ENCODE assay signal across 12 mouse cellular contexts in the genomic region with DNA sequence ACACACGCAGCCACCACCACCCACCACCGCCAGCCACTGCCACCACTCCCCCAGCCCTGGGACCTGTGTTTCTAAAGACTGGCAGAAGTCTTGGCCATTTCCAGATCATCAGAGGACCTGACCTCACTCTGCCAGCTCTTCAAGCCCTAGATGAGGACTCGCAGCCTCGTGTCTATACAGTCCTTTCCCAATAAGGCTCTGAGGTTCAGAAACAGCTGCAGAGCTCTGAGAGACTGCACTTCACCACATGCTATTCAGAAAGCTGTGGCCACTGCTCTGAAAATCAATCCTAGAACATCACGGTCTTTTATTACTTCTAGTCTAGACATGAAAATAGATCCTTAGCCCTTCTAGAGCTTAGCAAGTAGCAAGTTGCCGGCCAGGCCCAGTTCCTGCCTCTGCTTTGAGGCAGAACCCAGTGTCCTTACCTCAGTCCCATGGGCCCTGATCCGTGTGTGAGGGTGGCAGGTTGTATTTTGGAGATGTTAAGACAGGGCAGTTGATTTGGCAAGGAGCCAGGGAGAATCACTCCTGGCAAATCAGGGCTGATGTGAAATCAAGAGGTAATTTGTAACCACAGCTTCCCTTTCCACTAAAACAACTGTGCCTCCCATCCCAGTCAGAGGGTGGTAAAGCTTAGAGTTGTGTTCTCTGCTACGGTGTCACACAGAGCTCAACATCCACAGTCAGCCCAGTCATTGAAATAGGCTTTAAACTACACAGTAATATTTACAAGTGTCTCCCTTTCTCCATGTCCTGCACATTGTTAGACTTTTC. TPM values are rescaled to one million over a fixed set of nuclear protein-coding genes. Genes with fewer than 3 reads are reported as not detected.
DNase-seq lines count a peak whose midpoint lies in the region; ATAC-seq and TF ChIP-seq lines count a peak whose summit lies in the region.
"Had no signal": no experiment of that assay in that cellular context is flagged by ENCODE, and none has a peak within 500 bp of the region (broad histone marks: within the 10 kb centered on the region; RNA-seq: fewer than 3 reads in every experiment).

No protein-coding gene starts in this region.

- no peaks in the 10 kb centered on the region for H3K9me3 ChIP-seq in embryonic facial prominence, embryonic 12.5 days
- H3K9me3 ChIP-seq in embryonic facial prominence, embryonic 10.5 days: no peaks in the 10 kb centered on the region
- no peaks in the 10 kb centered on the region for H3K9me3 ChIP-seq in liver, postnatal 0 days (ENCODE audit: low read length)
- H3K9me3 ChIP-seq in liver, embryonic 12.5 days (replicated peaks): no peaks in the 10 kb centered on the region
- no peaks in the 10 kb centered on the region for H3K9me3 ChIP-seq in midbrain, postnatal 0 days (ENCODE audit: low read length)
- H3K9me3 ChIP-seq: liver, embryonic 13.5 days had no signal

- H3K9ac ChIP-seq in embryonic facial prominence, embryonic 12.5 days: no peak overlapping the region
- no peak overlapping the region for H3K9ac ChIP-seq in liver, postnatal 0 days (replicated peaks)
- no peak overlapping the region for H3K9ac ChIP-seq in liver, embryonic 12.5 days
- 0 out of 2 replicates have a peak overlapping the region, but pooled peaks have one; percentile 2 for H3K9ac ChIP-seq in midbrain, postnatal 0 days (replicated peaks; ENCODE audit: low read length, poor library complexity, severe bottlenecking)
- H3K9ac ChIP-seq: liver, embryonic 13.5 days had no signal

- CTCF ChIA-PET in Patski (lab: Charles Lee): no interaction called here

- no peak for ATAC-seq in embryonic facial prominence, embryonic 12.5 days (ENCODE audit: insufficient number of reproducible peaks, insufficient read depth, low FRiP score, low TSS enrichment)
- peak; percentile 28; the same call in 1 of the 2 replicates for ATAC-seq in liver, postnatal 0 days
- no peak for ATAC-seq in liver, embryonic 12.5 days
- ATAC-seq in Patski: peak; percentile 5
- no peak for ATAC-seq in midbrain, postnatal 0 days (ENCODE audit: low FRiP score)

- peak overlapping the region; percentile 61 for H3K27ac ChIP-seq in embryonic facial prominence, embryonic 12.5 days
- no peak overlapping the region for H3K27ac ChIP-seq in embryonic facial prominence, embryonic 10.5 days (replicated peaks)
- no peak overlapping the region for H3K27ac ChIP-seq in liver, postnatal 0 days (ENCODE audit: low read depth)
- no peak overlapping the region for H3K27ac ChIP-seq in liver, embryonic 12.5 days
- 0 out of 2 replicates have a peak overlapping the region, but pooled peaks have one; percentile 12 for H3K27ac ChIP-seq in midbrain, postnatal 0 days (ENCODE audit: low read depth, low read length)
- H3K27ac ChIP-seq: liver, embryonic 13.5 days had no signal

- no peak for TF ChIP-seq CTCF in liver, postnatal 0 days (IDR thresholded peaks at IDR 0.05; ENCODE audit: low read depth)
- TF ChIP-seq CTCF in Patski (IDR thresholded peaks at IDR 0.05): no peak
- no peak for TF ChIP-seq CTCF in midbrain, postnatal 0 days (IDR thresholded peaks at IDR 0.05)

- TF ChIP-seq EP300 in liver, postnatal 0 days (IDR thresholded peaks at IDR 0.05; ENCODE audit: low read depth): no peak

- no peak for DNase-seq in embryonic facial prominence, embryonic 10.5 days (ENCODE audit: low spot score)
- no peak for DNase-seq in liver, postnatal 0 days
- no peak for DNase-seq in Patski (ENCODE audit: low read depth, low spot score)
- DNase-seq in midbrain, postnatal 0 days (ENCODE audit: low spot score): no peak
- no peak for DNase-seq in cerebellum, adult 8-10 months
- no peak for DNase-seq in testis, postnatal 10 days (ENCODE audit: low spot score)
- DNase-seq: cerebellum, adult 9-10 months; kidney, adult 9 months; liver, embryonic 13.5 days; right cerebral cortex, postnatal 14 days had no signal

- peaks cover 19% of the 10 kb centered on the region for H3K4me1 ChIP-seq in embryonic facial prominence, embryonic 12.5 days
- peaks cover 13% of the 10 kb centered on the region for H3K4me1 ChIP-seq in embryonic facial prominence, embryonic 10.5 days
- no peaks in the 10 kb centered on the region for H3K4me1 ChIP-seq in liver, postnatal 0 days (ENCODE audit: insufficient read depth)
- 0 out of 2 replicates have a peak, but pooled peaks cover 7% of the 10 kb centered on the region for H3K4me1 ChIP-seq in liver, embryonic 12.5 days
- peaks cover 11% of the 10 kb centered on the region; the same call in 1 of the 2 replicates for H3K4me1 ChIP-seq in midbrain, postnatal 0 days (ENCODE audit: insufficient read depth, low read length)

- H3K36me3 ChIP-seq in embryonic facial prominence, embryonic 12.5 days: peaks cover 24% of the 10 kb centered on the region
- peaks cover 81% of the 10 kb centered on the region for H3K36me3 ChIP-seq in embryonic facial prominence, embryonic 10.5 days (replicated peaks)
- H3K36me3 ChIP-seq in liver, postnatal 0 days (replicated peaks; ENCODE audit: insufficient read depth, low read length): peaks cover 26% of the 10 kb centered on the region
- peaks cover 74% of the 10 kb centered on the region for H3K36me3 ChIP-seq in liver, embryonic 12.5 days
- H3K36me3 ChIP-seq in midbrain, postnatal 0 days (ENCODE audit: insufficient read depth, low read length): peaks cover 13% of the 10 kb centered on the region

- 80% methylated on average over 8 of the region's 8 CpGs for WGBS in embryonic facial prominence, embryonic 12.5 days
- 87% methylated on average over 8 of the region's 8 CpGs for WGBS in embryonic facial prominence, embryonic 10.5 days
- 77% methylated on average over 8 of the region's 8 CpGs for whole genome bisulfite sequencing in liver, postnatal 0 days (ENCODE audit: insufficient replicate concordance)
- WGBS in liver, embryonic 12.5 days (ENCODE audit: insufficient replicate concordance): 82% methylated on average over 8 of the region's 8 CpGs
- WGBS in midbrain, postnatal 0 days: 82% methylated on average over 8 of the region's 8 CpGs

- POLR2A ChIA-PET in Patski (lab: Charles Lee): no interaction called here

- H3K27me3 ChIP-seq in embryonic facial prominence, embryonic 12.5 days: no peaks in the 10 kb centered on the region
- H3K27me3 ChIP-seq in embryonic facial prominence, embryonic 10.5 days (replicated peaks; ENCODE audit: low read depth, poor library complexity, severe bottlenecking): no peaks in the 10 kb centered on the region
- H3K27me3 ChIP-seq in liver, postnatal 0 days (ENCODE audit: insufficient read depth, low read length): no peaks in the 10 kb centered on the region
- H3K27me3 ChIP-seq in liver, embryonic 12.5 days (replicated peaks): no peaks in the 10 kb centered on the region
- no peaks in the 10 kb centered on the region for H3K27me3 ChIP-seq in Patski
- no peaks in the 10 kb centered on the region for H3K27me3 ChIP-seq in midbrain, postnatal 0 days (ENCODE audit: insufficient read depth, low read length)
- H3K27me3 ChIP-seq: liver, embryonic 13.5 days had no signal

- in situ Hi-C loops in Patski (cut with MboI; ENCODE audit: low pct_unique_long_range_greater_than_20kb): no loop called here

- H3K4me2 ChIP-seq in embryonic facial prominence, embryonic 12.5 days (replicated peaks): no peak overlapping the region
- H3K4me2 ChIP-seq in liver, postnatal 0 days (ENCODE audit: low read depth, low read length): no peak overlapping the region
- H3K4me2 ChIP-seq in liver, embryonic 12.5 days: no peak overlapping the region
- no peak overlapping the region for H3K4me2 ChIP-seq in midbrain, postnatal 0 days (ENCODE audit: low read depth, low read length, poor library complexity, severe bottlenecking)
- H3K4me2 ChIP-seq: liver, embryonic 13.5 days had no signal

- H3K4me3 ChIP-seq in embryonic facial prominence, embryonic 12.5 days: no peak overlapping the region
- H3K4me3 ChIP-seq in embryonic facial prominence, embryonic 10.5 days: no peak overlapping the region
- H3K4me3 ChIP-seq in liver, postnatal 0 days (ENCODE audit: low read depth, low read length): no peak overlapping the region
- no peak overlapping the region for H3K4me3 ChIP-seq in liver, embryonic 12.5 days
- H3K4me3 ChIP-seq in midbrain, postnatal 0 days (ENCODE audit: low read depth, low read length): no peak overlapping the region
- H3K4me3 ChIP-seq: liver, embryonic 13.5 days had no signal

RNA-seq across cellular contexts. Expression of a gene that starts 50.5 kb away (rescaled TPM):
- polyA plus RNA-seq in embryonic facial prominence, embryonic 12.5 days (2016; fragmentation: Nextera tagmentation; extraction: Ambion mirVana): 109 and 110 TPM in 2 replicates
- polyA plus RNA-seq in embryonic facial prominence, embryonic 10.5 days (2016; fragmentation: Nextera tagmentation; extraction: Ambion mirVana): 117 and 120 TPM in 2 replicates
- polyA plus RNA-seq in liver, postnatal 0 days (2015; fragmentation: Nextera tagmentation; extraction: Ambion mirVana): 28.0 and 30.5 TPM in 2 replicates
- polyA plus RNA-seq in liver, embryonic 12.5 days (2016; fragmentation: Nextera tagmentation; extraction: Ambion mirVana): 45.9 and 48.6 TPM in 2 replicates
- polyA plus RNA-seq in Patski (2021): 54.7 TPM
- 79.5 and 101 TPM in 2 replicates for total RNA-seq in midbrain, postnatal 0 days (2014; rRNA removed)
- 121 and 129 TPM in 2 replicates for polyA plus RNA-seq in midbrain, postnatal 0 days (2015; fragmentation: Nextera tagmentation; extraction: Ambion mirVana)

Comparison
In these comparisons a context has a peak if more than half of its experiments do, and no peak if none do; other contexts are left out.
1. ATAC-seq: peak in liver, postnatal 0 days (single experiment) and Patski (single experiment); none in embryonic facial prominence, embryonic 12.5 days (single experiment), liver, embryonic 12.5 days (single experiment) and midbrain, postnatal 0 days (single experiment).
2. H3K27ac ChIP-seq: peak in embryonic facial prominence, embryonic 12.5 days (single experiment) and midbrain, postnatal 0 days (single experiment); none in embryonic facial prominence, embryonic 10.5 days (single experiment), liver, postnatal 0 days (single experiment) and liver, embryonic 12.5 days (single experiment).